27 mouse cellular contexts compared by ENCODE assay signal in the genomic region with DNA sequence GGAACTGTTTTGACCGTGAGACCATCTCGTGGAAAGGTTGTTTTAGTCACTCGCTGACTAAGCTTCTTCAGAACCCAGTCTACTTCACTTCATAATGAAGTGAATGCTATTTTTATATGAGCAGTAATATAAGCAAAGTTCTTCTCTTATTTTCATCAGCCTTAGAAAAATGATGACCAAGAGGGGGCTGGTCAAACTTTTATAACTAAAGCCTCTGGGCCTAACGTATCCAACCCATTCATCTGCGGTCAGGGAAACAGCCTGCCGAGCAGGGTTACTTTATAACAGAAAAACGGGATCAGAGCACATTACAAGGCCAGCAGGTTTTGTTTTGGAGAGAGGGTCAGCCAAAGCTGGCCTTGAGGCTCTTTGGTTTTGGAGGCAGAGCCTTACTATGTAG. TPM values are rescaled to one million over a fixed set of nuclear protein-coding genes. Genes with fewer than 3 reads are reported as not detected.
DNase-seq lines count a peak whose midpoint lies in the region; ATAC-seq and TF ChIP-seq lines count a peak whose summit lies in the region.
"Had no signal": no experiment of that assay in that cellular context is flagged by ENCODE, and none has a peak within 500 bp of the region (broad histone marks: within the 10 kb centered on the region; RNA-seq: fewer than 3 reads in every experiment).

No protein-coding gene starts in this region.

- H3K4me1 ChIP-seq in kidney, adult 2 months (ENCODE audit: control insufficient read depth, insufficient read depth, low read length), result peaks cover 20% of the 10 kb centered on the region; the same call in 1 of the 2 replicates
- H3K4me1 ChIP-seq in stomach, embryonic 14.5 days (ENCODE audit: control insufficient read depth, insufficient read depth, low read length), result peaks cover 8% of the 10 kb centered on the region; the same call in 1 of the 2 replicates
- H3K4me1 ChIP-seq: forebrain, embryonic 13.5 days; midbrain, embryonic 13.5 days had no signal

- H3K27me3 ChIP-seq in kidney, adult 2 months (replicated peaks; ENCODE audit: control insufficient read depth, insufficient read depth, low read length), result no peaks in the 10 kb centered on the region
- H3K27me3 ChIP-seq in stomach, embryonic 14.5 days (ENCODE audit: control insufficient read depth, insufficient read depth, low read length), result no peaks in the 10 kb centered on the region
- H3K27me3 ChIP-seq: CH12.LX; forebrain, embryonic 13.5 days; heart, embryonic 13.5 days; limb, embryonic 13.5 days; liver, embryonic 13.5 days; midbrain, embryonic 13.5 days had no signal

- TF ChIP-seq CTCF in kidney, adult 2 months (conservative IDR thresholded peaks at IDR 0.05; ENCODE audit: insufficient read depth, insufficient read length, low read depth, low read length), result no peak

- H3K9ac ChIP-seq in stomach, embryonic 14.5 days (replicated peaks; ENCODE audit: low read depth, low read length), result no peak overlapping the region
- H3K9ac ChIP-seq: forebrain, embryonic 13.5 days; heart, embryonic 13.5 days; hindbrain, embryonic 14.5 days; limb, embryonic 13.5 days; liver, embryonic 13.5 days; midbrain, embryonic 13.5 days had no signal

- TF ChIP-seq POLR2A in kidney, adult 2 months (IDR thresholded peaks at IDR 0.05; ENCODE audit: low read depth, low read length), result no peak

- H3K4me3 ChIP-seq in kidney, adult 2 months (ENCODE audit: insufficient read depth, low read depth, low read length), result no peak overlapping the region
- no peak overlapping the region for H3K4me3 ChIP-seq in stomach, embryonic 14.5 days (ENCODE audit: low read depth, low read length)
- H3K4me3 ChIP-seq: forebrain, embryonic 13.5 days; heart, adult 2 months; heart, embryonic 13.5 days; left cerebral cortex, adult 2 months; limb, embryonic 13.5 days; liver, embryonic 13.5 days; midbrain, embryonic 13.5 days had no signal

- no peak overlapping the region for H3K4me2 ChIP-seq in stomach, embryonic 14.5 days (replicated peaks; ENCODE audit: low read depth, low read length)
- H3K4me2 ChIP-seq: forebrain, embryonic 13.5 days; heart, embryonic 13.5 days; hindbrain, embryonic 14.5 days; limb, embryonic 13.5 days; liver, embryonic 13.5 days; midbrain, embryonic 13.5 days had no signal

- H3K9me3 ChIP-seq in stomach, embryonic 14.5 days (ENCODE audit: control insufficient read depth, low read depth, low read length), result no peaks in the 10 kb centered on the region
- H3K9me3 ChIP-seq: forebrain, embryonic 13.5 days; heart, embryonic 13.5 days; limb, embryonic 13.5 days; liver, embryonic 13.5 days; midbrain, embryonic 13.5 days had no signal

- H3K27ac ChIP-seq in kidney, adult 2 months (ENCODE audit: insufficient read depth, low read depth, low read length), result peak overlapping the region; percentile 74
- peak overlapping the region; percentile 27; the same call in 1 of the 2 replicates for H3K27ac ChIP-seq in stomach, embryonic 14.5 days (ENCODE audit: low read length)
- H3K27ac ChIP-seq: forebrain, embryonic 13.5 days; heart, adult 2 months; heart, embryonic 13.5 days; hindbrain, embryonic 14.5 days; kidney, postnatal 0 days; left cerebral cortex, adult 2 months; limb, embryonic 13.5 days; liver, embryonic 13.5 days; midbrain, embryonic 13.5 days had no signal

- H3K36me3 ChIP-seq in kidney, adult 2 months (ENCODE audit: control insufficient read depth, insufficient read depth, low read length), result no peaks in the 10 kb centered on the region
- no peaks in the 10 kb centered on the region for H3K36me3 ChIP-seq in stomach, embryonic 14.5 days (ENCODE audit: control insufficient read depth, insufficient read depth, low read length)
- H3K36me3 ChIP-seq: heart, embryonic 13.5 days; limb, embryonic 13.5 days; liver, embryonic 13.5 days; midbrain, embryonic 13.5 days had no signal

- ATAC-seq in stomach, embryonic 14.5 days (ENCODE audit: insufficient number of reproducible peaks, insufficient read depth, low FRiP score, low read depth), result no peak
- no peak for ATAC-seq in megakaryocyte, adult 5-6 weeks (ENCODE audit: poor library complexity, severe bottlenecking)
- ATAC-seq: forebrain, embryonic 13.5 days; intestine, postnatal 0 days; lung, postnatal 0 days; midbrain, embryonic 13.5 days had no signal

- DNase-seq in kidney, adult 2 months, result peak; percentile 35
- DNase-seq in kidney, postnatal 36 days, result no peak
- peak; percentile 40 for DNase-seq in ovary, adult 18-20 months (ENCODE audit: low spot score)
- no peak for DNase-seq in ovary, postnatal 14 days (ENCODE audit: low spot score)
- DNase-seq in cerebellum, postnatal 25 days, result no peak
- DNase-seq: cerebellum, adult 11-12 months; cerebellum, adult 9-11 months; gastrocnemius, postnatal 36 days; heart, adult 2 months; heart, postnatal 10 days; liver, embryonic 13.5 days; lung, adult 18-20 months; lung, postnatal 4 days; right cerebral cortex, postnatal 4 days; thymus, postnatal 14 days had no signal

- 41% methylated on average over 7 of the region's 7 CpGs for WGBS in kidney, adult 2 months
- 49% methylated on average over 7 of the region's 7 CpGs for WGBS in stomach, embryonic 14.5 days

RNA-seq across cellular contexts. Expression of a gene that starts 31.3 kb away (rescaled TPM):
- polyA plus RNA-seq in kidney, adult 2 months (2012; rRNA removed), result 15.1 and 16.0 TPM in 2 replicates
- 36.1 and 39.3 TPM in 2 replicates for polyA plus RNA-seq in stomach, embryonic 14.5 days (2014; fragmentation: Nextera tagmentation; extraction: Ambion mirVana)
- total RNA-seq in megakaryocyte, adult 5-6 weeks (2015), result 76.4 and 81.3 TPM in 2 replicates
- total RNA-seq in megakaryocyte, adult 5-6 weeks (2017), result 39.4 and 46.2 TPM in 2 replicates

Comparison
In these comparisons a context has a peak if more than half of its experiments do, and no peak if none do; other contexts are left out.
1. DNase-seq: peak in kidney, adult 2 months (single experiment) and ovary, adult 18-20 months (single experiment); none in kidney, postnatal 36 days (0 of 2), ovary, postnatal 14 days (single experiment) and cerebellum, postnatal 25 days (0 of 2).